ENCODE assay signal across 8 mouse cellular contexts in the genomic region with DNA sequence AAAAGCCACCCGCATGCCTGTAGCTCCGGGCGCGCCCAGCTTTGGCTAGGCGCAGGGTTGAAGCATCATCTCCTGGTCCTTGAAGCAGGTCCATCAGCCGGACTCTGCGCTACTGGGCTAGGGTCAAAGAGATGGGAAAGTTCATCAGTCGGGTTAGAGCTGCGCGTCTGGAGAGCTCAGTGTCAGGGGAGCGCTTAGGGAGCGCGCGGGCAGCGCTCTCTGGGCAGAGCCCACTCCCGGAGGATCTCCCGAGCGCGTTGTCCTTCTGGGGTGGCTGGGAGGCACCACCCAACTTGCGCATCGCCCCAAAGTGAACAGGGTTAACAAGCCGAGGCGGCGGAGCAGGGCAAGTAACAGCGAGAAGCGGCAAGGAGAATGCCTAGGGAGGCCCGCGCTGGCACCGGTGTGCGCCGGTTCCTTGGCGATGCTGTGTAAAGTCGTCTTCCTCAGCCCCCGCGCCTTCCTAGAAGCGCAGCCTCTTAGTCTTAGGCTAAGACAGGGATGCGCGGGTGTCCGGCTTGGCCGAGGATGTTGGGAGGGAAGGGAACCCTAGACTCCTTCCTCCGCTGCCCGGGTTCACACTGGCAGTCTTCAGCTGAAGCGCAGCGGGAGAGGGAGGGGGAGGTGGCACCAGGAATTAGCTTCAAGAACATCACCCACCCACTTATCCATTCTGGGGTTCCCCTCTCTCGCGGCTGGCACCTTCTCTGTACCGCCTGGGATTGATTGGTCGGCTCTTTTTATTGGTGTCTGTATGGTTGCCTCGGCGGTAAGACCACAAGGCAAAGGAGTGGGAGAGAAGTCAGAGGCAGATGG. TPM values are rescaled to one million over a fixed set of nuclear protein-coding genes. Genes with fewer than 3 reads are reported as not detected.
DNase-seq lines count a peak whose midpoint lies in the region; ATAC-seq and TF ChIP-seq lines count a peak whose summit lies in the region.

No protein-coding gene starts in this region.

- H3K4me3 ChIP-seq in brown adipose tissue, adult 24 weeks (ENCODE audit: insufficient read depth, low read depth, low read length) = peak overlapping the region; percentile 78
- H3K4me3 ChIP-seq in heart, embryonic 16.5 days (ENCODE audit: low read length) = peak overlapping the region; percentile 88
- peak overlapping the region; percentile 70 for H3K4me3 ChIP-seq in limb, embryonic 15.5 days
- H3K4me3 ChIP-seq in olfactory bulb, adult 2 months (ENCODE audit: insufficient read depth, low read depth, low read length) = peak overlapping the region; percentile 74

- peaks cover 6% of the 10 kb centered on the region; the same call in 1 of the 2 replicates for H3K4me1 ChIP-seq in brown adipose tissue, adult 24 weeks (ENCODE audit: control insufficient read depth, insufficient read depth, insufficient read length, low read length)
- peaks cover 31% of the 10 kb centered on the region for H3K4me1 ChIP-seq in heart, embryonic 16.5 days (ENCODE audit: control insufficient read depth, insufficient read depth, low read length)
- H3K4me1 ChIP-seq in limb, embryonic 15.5 days = peaks cover 46% of the 10 kb centered on the region
- H3K4me1 ChIP-seq in olfactory bulb, adult 2 months (ENCODE audit: control insufficient read depth, insufficient read depth, low read length) = peaks cover 48% of the 10 kb centered on the region

- no peak for TF ChIP-seq POLR2A in olfactory bulb, adult 2 months (IDR thresholded peaks at IDR 0.05; ENCODE audit: insufficient read depth, low read depth, low read length)

- WGBS in heart, embryonic 16.5 days = 2% methylated on average over 49 of the region's 50 CpGs
- 1% methylated on average over 50 of the region's 50 CpGs for WGBS in limb, embryonic 15.5 days
- 1% methylated on average over 50 of the region's 50 CpGs for WGBS in olfactory bulb, adult 2 months

- peaks cover 61% of the 10 kb centered on the region for H3K27me3 ChIP-seq in heart, embryonic 16.5 days (ENCODE audit: control insufficient read depth, insufficient read depth, low read length)
- H3K27me3 ChIP-seq in limb, embryonic 15.5 days = peaks cover 76% of the 10 kb centered on the region

- H3K9me3 ChIP-seq in heart, embryonic 16.5 days (replicated peaks; ENCODE audit: control insufficient read depth, low read length) = no peaks in the 10 kb centered on the region
- H3K9me3 ChIP-seq in limb, embryonic 15.5 days = no peaks in the 10 kb centered on the region

- no peak for TF ChIP-seq CTCF in olfactory bulb, adult 2 months (IDR thresholded peaks at IDR 0.05; ENCODE audit: insufficient read depth, low read depth, low read length)

- peak; percentile 20 to 29 for DNase-seq in frontal cortex, postnatal 10 days (ENCODE audit: low spot score in 2 of 2)
- DNase-seq in frontal cortex, adult 2 months (ENCODE audit: extremely low spot score in 1 of 2, low spot score in 1 of 2) = no peak
- peak; percentile 16 for DNase-seq in 3134 (ENCODE audit: extremely low read depth, insufficient read length, low spot score)
- DNase-seq in layer of hippocampus, adult 8-10 months (ENCODE audit: low spot score in 2 of 2) = no peak

- no peak overlapping the region for H3K9ac ChIP-seq in heart, embryonic 16.5 days (ENCODE audit: low read length)
- H3K9ac ChIP-seq in limb, embryonic 15.5 days = no peak overlapping the region

- H3K36me3 ChIP-seq in heart, embryonic 16.5 days (ENCODE audit: control insufficient read depth, insufficient read depth) = no peaks in the 10 kb centered on the region
- H3K36me3 ChIP-seq in limb, embryonic 15.5 days = no peaks in the 10 kb centered on the region; the same call in 1 of the 2 replicates

- no peak overlapping the region for H3K27ac ChIP-seq in brown adipose tissue, adult 24 weeks (replicated peaks; ENCODE audit: low read depth, low read length)
- no peak overlapping the region for H3K27ac ChIP-seq in heart, embryonic 16.5 days (ENCODE audit: low read length)
- H3K27ac ChIP-seq in limb, embryonic 15.5 days = no peak overlapping the region
- no peak overlapping the region for H3K27ac ChIP-seq in olfactory bulb, adult 2 months (ENCODE audit: insufficient read depth, low read depth, low read length)

- ATAC-seq in heart, embryonic 16.5 days (replicated peaks; ENCODE audit: extremely low read depth, insufficient read depth, low FRiP score) = no peak
- no peak for ATAC-seq in limb, embryonic 15.5 days (ENCODE audit: insufficient number of reproducible peaks, low FRiP score, low TSS enrichment, low read depth)

- peak overlapping the region; percentile 99 for H3K4me2 ChIP-seq in heart, embryonic 16.5 days (ENCODE audit: low read depth, low read length)
- peak overlapping the region; percentile 98 for H3K4me2 ChIP-seq in limb, embryonic 15.5 days

RNA-seq across cellular contexts. Expression of gene Egr2, which starts 3.5 kb away (rescaled TPM):
- polyA plus RNA-seq in frontal cortex, adult 2 months (2012; rRNA removed) = 4.1 and 10.9 TPM in 2 replicates
- 5.2 and 10.0 TPM in 2 replicates for polyA plus RNA-seq in brown adipose tissue, adult 24 weeks (2012; ENCODE audit: insufficient read depth, insufficient read length, missing spikeins)
- 0.75 and 1.2 TPM in 2 replicates for polyA plus RNA-seq in heart, embryonic 16.5 days (2015; fragmentation: Nextera tagmentation; extraction: Ambion mirVana)
- 2.5 and 3.3 TPM in 2 replicates for polyA plus RNA-seq in limb, embryonic 15.5 days (2015; fragmentation: Nextera tagmentation; extraction: Ambion mirVana)
- not detected in 2 replicates for polyA plus RNA-seq in olfactory bulb, adult 2 months (2012; ENCODE audit: insufficient read depth, insufficient read length, low replicate concordance, missing spikeins)
- 1 to 10 TPM; 2.4 to 6.3 (median 4.3) TPM for total RNA-seq in layer of hippocampus, adult 8-10 months (2022)

RNA-seq across cellular contexts. Expression of gene Ado, which starts 10.0 kb away (rescaled TPM):
- polyA plus RNA-seq in frontal cortex, adult 2 months (2012; rRNA removed) = 25.1 and 25.8 TPM in 2 replicates
- polyA plus RNA-seq in brown adipose tissue, adult 24 weeks (2012; ENCODE audit: insufficient read depth, insufficient read length, missing spikeins) = 9.6 and 11.0 TPM in 2 replicates
- polyA plus RNA-seq in heart, embryonic 16.5 days (2015; fragmentation: Nextera tagmentation; extraction: Ambion mirVana) = 43.9 and 46.0 TPM in 2 replicates
- polyA plus RNA-seq in limb, embryonic 15.5 days (2015; fragmentation: Nextera tagmentation; extraction: Ambion mirVana) = 58.5 and 60.4 TPM in 2 replicates
- polyA plus RNA-seq in olfactory bulb, adult 2 months (2012; ENCODE audit: insufficient read depth, insufficient read length, low replicate concordance, missing spikeins) = not detected in 2 replicates
- total RNA-seq in layer of hippocampus, adult 8-10 months (2022) = 10 to 100 TPM; 33.3 to 34.5 (median 33.8) TPM

Comparison
In these comparisons a context has a peak if more than half of its experiments do, and no peak if none do; other contexts are left out.
1. DNase-seq: peak in frontal cortex, postnatal 10 days (2 of 2) and 3134 (single experiment); none in frontal cortex, adult 2 months (0 of 2) and layer of hippocampus, adult 8-10 months (0 of 2).
2. Peak in every context shown above with its lines, with median percentiles within 50 percentile points of each other: H3K4me3 ChIP-seq.